Mouse (Mus musculus) heart, embryonic 16.5 days (tissue): ENCODE data around the gene Sufu. TPM values are rescaled to one million over a fixed set of nuclear protein-coding genes. Genes with fewer than 3 reads are reported as not detected.

Source experiments
- ATAC-seq: fragments of 200-750 bp; cut with Nextera tagmentation; replicated peaks from 2 replicates; pipeline ENCODE4 v1.8.0; 2017; ENCODE audit warnings: moderate number of reproducible peaks; ENCODE audit not compliant: insufficient read depth, low FRiP score; ENCODE audit errors: extremely low read depth
- H3K27ac ChIP-seq: fragments of 300-500 bp; sonication (generic); 2 replicates; pipeline ENCODE4 v1.5.1; 2014; ENCODE audit warnings: mild to moderate bottlenecking, low read length, control low read depth, moderate library complexity
- H3K27me3 ChIP-seq: fragments of 300-500 bp; sonication (generic); 2 replicates; pipeline ENCODE4 v1.6.1; 2014; ENCODE audit warnings: low read length, mixed read lengths; ENCODE audit not compliant: control insufficient read depth, insufficient read depth
- H3K36me3 ChIP-seq: fragments of 300-500 bp; sonication (generic); 2 replicates; pipeline ENCODE4 v1.6.1; 2014; ENCODE audit not compliant: control insufficient read depth, insufficient read depth
- H3K4me1 ChIP-seq: fragments of 300-500 bp; sonication (generic); 2 replicates; pipeline ENCODE4 v1.6.1; 2014; ENCODE audit warnings: low read length, mixed read lengths; ENCODE audit not compliant: control insufficient read depth, insufficient read depth
- H3K4me2 ChIP-seq: fragments of 300-500 bp; sonication (generic); 2 replicates; pipeline ENCODE4 v1.6.1; 2014; ENCODE audit warnings: low read depth, mild to moderate bottlenecking, control low read depth, low read length
- H3K4me3 ChIP-seq: fragments of 300-500 bp; sonication (generic); 2 replicates; pipeline ENCODE4 v1.5.1; 2014; ENCODE audit warnings: mild to moderate bottlenecking, control low read depth, low read length
- H3K9ac ChIP-seq: fragments of 300-500 bp; sonication (generic); 2 replicates; pipeline ENCODE4 v1.6.1; 2014; ENCODE audit warnings: low read length, control low read depth
- H3K9me3 ChIP-seq: fragments of 300-500 bp; sonication (generic); replicated peaks from 2 replicates; pipeline ENCODE4 v1.6.1; 2016; ENCODE audit warnings: low read length; ENCODE audit not compliant: control insufficient read depth
- WGBS: fragments of 180-500 bp; shearing (Covaris S2); extraction: QIAGEN DNeasy Blood & Tissue Kit; methylation state at CpG from one replicate; pipeline ENCODE4 v1.1.7; 2014; 5-methylcytosine and 5-hydroxymethylcytosine counted together
- polyA plus RNA-seq: library from polyadenylated mRNA; unstranded; fragments of >200 nt; fragmentation: Nextera tagmentation; extraction: Ambion mirVana; gene quantifications from 2 replicates; pipeline ENCODE4 v1.2.1, GENCODE M21; 2015

The Sufu gene
- polyA plus RNA-seq, 1 experiment from 2014 or later = 17.6 TPM

DNA sequence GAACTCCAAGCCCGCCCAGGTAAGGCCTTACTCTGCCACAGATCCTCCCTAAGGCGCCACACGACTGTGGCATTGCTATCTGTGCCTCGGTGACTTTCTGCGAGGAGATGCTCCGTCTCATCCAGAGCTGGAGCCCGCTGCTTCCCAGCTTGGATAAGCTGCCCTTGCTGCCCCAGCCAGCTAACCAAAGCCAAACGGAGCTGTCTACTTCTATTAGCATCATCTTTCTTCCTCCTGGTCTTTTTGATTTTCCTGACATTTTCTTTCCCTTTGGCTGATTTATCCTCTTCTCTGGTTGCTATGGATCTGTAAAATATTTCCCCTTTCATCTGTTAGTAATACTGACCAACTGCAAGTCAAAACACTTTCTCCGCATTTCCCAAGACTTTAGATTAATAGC lies 37.9 kb downstream of the Sufu start:
- 80% methylated on average over 9 of the region's 9 CpGs for WGBS
- no peaks in the 10 kb centered on the region for H3K27me3 ChIP-seq

DNA sequence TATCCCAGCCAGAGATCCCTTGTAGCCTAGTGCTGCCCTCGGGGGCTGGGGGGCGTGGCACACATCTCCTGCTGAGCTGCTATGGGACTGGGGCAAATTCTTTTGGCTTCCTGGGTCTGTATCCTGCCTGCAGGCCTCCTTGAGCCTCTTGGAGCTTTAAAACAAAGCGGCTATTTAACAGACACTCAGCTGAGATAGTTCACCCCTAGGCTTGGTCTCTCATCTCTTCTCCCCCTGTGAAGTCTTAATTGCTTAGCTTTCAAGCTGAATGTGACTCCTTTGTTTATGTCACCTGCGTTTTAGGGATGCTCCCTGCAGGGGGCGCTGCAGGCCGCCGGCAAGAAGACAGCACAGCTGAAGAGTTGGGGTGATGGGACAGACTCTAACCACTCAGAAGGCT lies 38.8 kb downstream of the Sufu start:
- H3K9me3 ChIP-seq = no peaks in the 10 kb centered on the region
- H3K4me2 ChIP-seq = no peak overlapping the region
- no peaks in the 10 kb centered on the region for H3K36me3 ChIP-seq
- H3K27me3 ChIP-seq = no peaks in the 10 kb centered on the region
- no peaks in the 10 kb centered on the region for H3K4me1 ChIP-seq
- H3K9ac ChIP-seq = no peak overlapping the region
- 18% methylated on average over 7 of the region's 7 CpGs for WGBS
- no peak overlapping the region for H3K4me3 ChIP-seq
- no peak overlapping the region for H3K27ac ChIP-seq
- ATAC-seq = no peak

More for the DNA sequence above, 37.9 kb downstream of the Sufu start:
- Histone ChIP-seq H3K4me1 (no peaks in the 10 kb centered on the region), H3K9me3 (no peaks in the 10 kb centered on the region), H3K27ac (no peak overlapping the region), H3K4me3 (no peak overlapping the region), H3K36me3 (no peaks in the 10 kb centered on the region), H3K9ac (no peak overlapping the region), H3K4me2 (no peak overlapping the region)
- ATAC-seq = no peak

DNA sequence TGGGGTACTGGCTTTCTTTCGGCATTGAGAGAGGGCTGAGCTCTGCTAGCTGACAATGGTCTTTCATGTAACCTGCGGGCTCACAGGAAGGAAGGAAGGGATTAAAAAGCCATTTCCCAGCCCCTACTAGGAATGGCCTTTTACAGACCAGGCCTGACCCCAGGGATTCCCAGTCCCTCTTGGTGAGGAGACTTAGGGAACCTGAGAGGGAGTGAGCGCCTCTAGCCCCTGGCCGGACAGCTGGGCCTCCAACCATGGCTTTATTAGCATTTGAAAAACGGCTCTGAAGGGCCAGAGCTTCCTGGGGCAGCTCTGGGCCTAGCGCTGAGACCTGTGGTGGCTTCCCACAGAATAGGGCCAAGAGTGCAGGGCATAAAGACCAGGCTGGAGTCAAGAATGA lies 46.8 kb downstream of the Sufu start:
- Histone ChIP-seq H3K9me3 (no peaks in the 10 kb centered on the region), H3K4me2 (no peak overlapping the region), H3K9ac (no peak overlapping the region), H3K4me1 (peaks cover 19% of the 10 kb centered on the region), H3K4me3 (no peak overlapping the region), H3K36me3 (no peaks in the 10 kb centered on the region), H3K27ac (peak overlapping the region; percentile 21; the same call in 1 of the 2 replicates), H3K27me3 (no peaks in the 10 kb centered on the region)
- no peak for ATAC-seq
- 59% methylated on average over 6 of the region's 6 CpGs for WGBS

DNA sequence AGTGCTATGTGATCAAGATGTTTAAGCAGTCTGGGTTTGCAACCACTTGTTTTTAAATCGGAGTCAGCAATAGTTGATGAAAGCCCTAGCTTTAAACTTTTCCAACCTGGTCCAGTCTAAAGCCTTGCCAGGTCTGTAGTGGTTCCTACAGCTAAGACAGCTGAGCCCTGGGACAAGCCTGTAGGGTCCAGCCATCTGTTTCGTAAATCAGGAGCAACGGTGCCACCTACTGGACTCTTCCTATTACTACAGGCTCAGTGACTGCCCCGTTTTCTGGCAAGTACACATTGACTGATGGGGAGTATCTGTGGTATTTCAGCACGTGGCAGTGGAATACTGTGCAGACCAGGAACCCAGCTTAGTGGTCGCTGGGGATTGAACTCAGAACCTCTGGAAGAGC lies 47.5 kb downstream of the Sufu start:
- H3K4me2 ChIP-seq = no peak overlapping the region
- no peak overlapping the region for H3K4me3 ChIP-seq
- no peaks in the 10 kb centered on the region for H3K36me3 ChIP-seq
- no peak overlapping the region for H3K9ac ChIP-seq
- ATAC-seq = peak; percentile 76
- WGBS = 5% methylated on average over 6 of the region's 6 CpGs
- H3K27ac ChIP-seq = no peak overlapping the region
- H3K4me1 ChIP-seq = peaks cover 21% of the 10 kb centered on the region
- H3K9me3 ChIP-seq = no peaks in the 10 kb centered on the region
- no peaks in the 10 kb centered on the region for H3K27me3 ChIP-seq

DNA sequence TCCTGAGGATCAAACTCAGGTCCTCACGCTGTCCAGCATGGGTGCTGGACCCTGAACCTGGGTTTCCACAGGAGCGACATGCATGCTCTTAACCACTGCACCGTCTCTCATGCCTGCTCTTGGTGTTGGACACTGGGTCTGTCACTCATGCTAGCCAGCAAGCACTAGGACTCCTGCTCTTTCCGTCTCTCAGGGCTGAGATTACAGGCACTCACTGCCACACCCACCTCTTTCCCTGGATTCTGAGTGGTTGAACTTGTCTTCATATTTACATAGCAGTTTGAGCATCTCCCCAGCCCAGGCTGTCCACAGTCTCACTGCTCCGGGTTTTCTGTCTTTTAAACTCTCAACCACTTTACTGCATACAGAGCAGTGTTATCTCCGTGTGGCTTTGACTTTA lies 48.9 kb downstream of the Sufu start:
- no peak overlapping the region for H3K27ac ChIP-seq
- H3K4me1 ChIP-seq = peaks cover 21% of the 10 kb centered on the region
- ATAC-seq = peak; percentile 50; the same call in 1 of the 2 replicates
- no peaks in the 10 kb centered on the region for H3K36me3 ChIP-seq
- H3K4me3 ChIP-seq = no peak overlapping the region
- H3K27me3 ChIP-seq = no peaks in the 10 kb centered on the region
- no peak overlapping the region for H3K4me2 ChIP-seq
- H3K9me3 ChIP-seq = no peaks in the 10 kb centered on the region
- 33% methylated on average over 6 of the region's 6 CpGs for WGBS
- H3K9ac ChIP-seq = no peak overlapping the region

DNA sequence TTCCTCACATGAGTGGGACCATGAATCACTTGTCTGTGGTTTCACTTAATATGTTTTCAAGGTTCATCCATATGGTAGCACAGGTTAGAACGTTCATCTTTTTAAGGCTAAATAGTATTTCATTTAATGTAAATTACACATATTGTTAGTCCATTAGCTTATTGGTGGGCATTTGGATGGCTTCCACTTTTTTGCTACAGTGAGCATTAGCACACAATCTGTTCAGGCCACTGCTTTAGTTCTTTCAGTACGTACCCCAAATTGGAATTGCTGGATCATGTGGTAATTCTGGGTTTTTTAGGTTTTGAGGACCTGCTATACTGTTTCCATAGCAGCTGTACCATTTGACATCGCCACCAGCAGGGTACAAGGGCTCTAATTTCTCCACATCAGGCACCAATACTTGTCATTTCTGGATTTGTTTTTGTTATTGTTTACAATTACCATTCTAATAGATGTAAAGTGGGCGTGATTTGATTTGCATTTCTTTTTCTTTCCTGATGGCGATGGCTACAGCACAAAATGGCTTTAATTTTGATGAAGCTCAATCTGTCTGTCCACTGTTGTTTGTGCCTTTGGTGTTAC lies 49.8 kb downstream of the Sufu start:
- Histone ChIP-seq H3K9ac (no peak overlapping the region), H3K36me3 (no peaks in the 10 kb centered on the region), H3K27me3 (no peaks in the 10 kb centered on the region), H3K27ac (no peak overlapping the region), H3K4me2 (no peak overlapping the region), H3K4me1 (peaks cover 21% of the 10 kb centered on the region), H3K9me3 (no peaks in the 10 kb centered on the region), H3K4me3 (no peak overlapping the region)
- ATAC-seq = no peak
- 89% methylated on average over 5 of the region's 5 CpGs for WGBS

DNA sequence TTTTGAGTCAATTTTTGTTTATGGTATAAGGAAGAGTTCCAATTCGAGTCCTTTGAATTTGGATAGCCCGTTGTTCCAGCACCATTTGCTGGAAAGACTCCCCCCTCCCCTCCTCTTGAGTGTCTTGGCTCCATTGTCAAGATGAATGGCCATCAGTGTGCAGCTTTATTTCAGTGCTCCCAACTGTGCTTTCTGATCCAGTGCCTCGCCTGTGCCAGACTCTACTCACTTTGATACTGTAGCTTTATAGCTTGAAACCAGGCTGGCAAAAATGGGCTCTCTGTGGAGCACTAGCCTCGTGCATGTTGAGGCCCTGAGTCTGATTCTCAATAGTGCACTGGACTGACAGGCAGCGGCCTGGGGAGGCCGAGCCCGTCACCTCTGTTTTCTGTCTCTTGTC lies 50.4 kb downstream of the Sufu start:
- Histone ChIP-seq H3K4me3 (no peak overlapping the region), H3K9ac (no peak overlapping the region), H3K4me1 (peaks cover 23% of the 10 kb centered on the region), H3K27ac (peak overlapping the region; percentile 52; the same call in 1 of the 2 replicates), H3K27me3 (no peaks in the 10 kb centered on the region), H3K9me3 (no peaks in the 10 kb centered on the region), H3K4me2 (no peak overlapping the region), H3K36me3 (no peaks in the 10 kb centered on the region)
- 61% methylated on average over 7 of the region's 7 CpGs for WGBS
- ATAC-seq = no peak

DNA sequence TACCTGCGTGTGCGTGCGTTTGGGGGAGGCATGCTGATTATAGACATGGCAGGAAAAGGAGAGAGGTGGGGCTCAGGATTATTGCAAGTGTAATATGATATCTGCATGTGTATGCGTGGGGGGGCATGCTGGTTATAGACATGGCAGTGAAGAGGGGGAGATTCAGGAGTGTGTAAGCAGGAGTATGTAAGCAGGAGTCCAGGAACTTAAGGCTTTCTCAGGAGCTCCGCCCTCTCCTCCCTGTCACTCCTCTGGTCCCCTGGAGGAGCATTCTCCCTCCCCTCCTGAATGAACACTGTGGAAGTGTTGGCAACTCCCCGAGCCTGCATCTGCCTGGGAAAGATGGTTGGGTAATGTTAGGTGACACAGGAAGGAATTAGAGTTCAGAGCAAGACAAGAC lies 51.2 kb downstream of the Sufu start:
- no peaks in the 10 kb centered on the region for H3K27me3 ChIP-seq
- H3K4me3 ChIP-seq = no peak overlapping the region
- no peak; the same call in 1 of the 2 replicates for ATAC-seq
- H3K9ac ChIP-seq = no peak overlapping the region
- peaks cover 26% of the 10 kb centered on the region for H3K4me1 ChIP-seq
- 44% methylated on average over 6 of the region's 6 CpGs for WGBS
- no peaks in the 10 kb centered on the region for H3K36me3 ChIP-seq
- H3K27ac ChIP-seq = no peak overlapping the region
- no peaks in the 10 kb centered on the region for H3K9me3 ChIP-seq
- H3K4me2 ChIP-seq = no peak overlapping the region

DNA sequence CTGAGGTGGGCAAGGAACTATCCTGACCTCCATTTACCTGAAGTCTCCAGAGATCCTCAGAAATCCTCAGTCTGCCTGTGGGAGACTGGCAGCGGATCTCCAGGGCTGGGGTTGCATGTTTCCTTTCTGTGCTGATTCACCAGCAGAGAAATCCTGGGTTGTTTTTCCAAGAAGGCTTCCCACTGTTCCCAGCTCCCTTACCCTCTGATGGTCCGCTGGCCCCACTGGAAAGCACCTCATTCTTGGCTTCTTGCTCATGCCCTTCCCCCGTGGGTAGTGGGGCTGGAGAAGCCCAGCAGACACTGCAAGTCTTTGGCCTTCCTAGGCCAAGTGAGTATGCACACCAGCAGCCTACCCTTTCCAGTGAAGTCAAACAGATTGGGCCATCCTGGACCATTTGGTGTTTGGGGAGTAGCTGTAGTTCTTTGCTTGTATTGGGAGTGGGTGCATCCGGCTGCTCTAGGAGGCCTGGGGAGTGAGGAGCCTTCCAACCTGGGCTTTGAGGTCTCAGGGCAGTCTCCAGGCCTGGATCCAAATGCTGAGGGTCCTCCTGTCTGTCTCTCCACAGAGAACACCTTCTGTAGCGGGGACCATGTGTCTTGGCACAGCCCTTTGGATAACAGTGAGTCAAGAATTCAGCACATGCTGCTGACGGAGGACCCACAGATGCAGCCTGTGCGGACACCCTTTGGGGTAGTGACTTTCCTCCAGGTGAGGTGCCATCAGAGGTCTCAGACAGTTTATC lies 52.7 kb downstream of the Sufu start:
- Histone ChIP-seq H3K9ac (no peak overlapping the region), H3K4me3 (no peak overlapping the region), H3K36me3 (no peaks in the 10 kb centered on the region), H3K4me1 (peaks cover 38% of the 10 kb centered on the region), H3K27ac (no peak overlapping the region), H3K27me3 (no peaks in the 10 kb centered on the region), H3K4me2 (no peak overlapping the region), H3K9me3 (no peaks in the 10 kb centered on the region)
- 88% methylated on average over 7 of the region's 7 CpGs for WGBS
- no peak for ATAC-seq
